14 mouse cellular contexts compared by ENCODE assay signal in the genomic region with DNA sequence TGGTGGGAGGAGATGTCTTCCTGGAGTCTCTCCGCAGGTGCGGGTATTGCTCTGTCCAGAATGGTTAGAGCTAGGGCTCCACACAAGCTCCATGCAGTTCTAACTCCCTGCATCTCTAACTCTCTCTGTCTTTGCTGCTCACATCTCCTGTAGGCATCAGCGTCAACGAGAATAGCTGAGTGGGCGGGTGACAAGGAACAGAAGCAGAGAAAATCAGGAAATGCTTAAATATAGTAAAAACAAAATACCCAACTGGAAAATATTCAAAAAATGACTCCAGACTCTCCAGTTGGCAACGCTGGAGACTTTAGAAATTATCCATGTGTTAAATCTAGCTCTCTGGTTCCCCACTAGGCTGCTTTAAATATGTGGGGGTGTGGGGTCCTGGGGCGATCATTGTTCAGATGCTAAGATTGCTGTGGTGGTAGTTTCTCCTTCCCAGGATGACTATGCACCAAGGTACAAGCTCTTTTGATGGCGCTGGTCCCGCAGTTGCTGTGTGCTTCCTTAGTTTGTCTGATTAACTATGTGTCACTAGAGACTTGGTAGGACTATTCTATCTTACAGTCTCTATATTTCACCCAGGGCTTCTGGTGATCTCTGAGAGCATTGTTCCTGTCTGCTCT. TPM values are rescaled to one million over a fixed set of nuclear protein-coding genes. Genes with fewer than 3 reads are reported as not detected.
DNase-seq lines count a peak whose midpoint lies in the region; ATAC-seq lines count a peak whose summit lies in the region.
"Had no signal": no experiment of that assay in that cellular context is flagged by ENCODE, and none has a peak within 500 bp of the region (broad histone marks: within the 10 kb centered on the region; RNA-seq: fewer than 3 reads in every experiment).

No protein-coding gene starts in this region.

- DNase-seq in frontal cortex, adult 2 months (ENCODE audit: extremely low spot score in 1 of 2, low spot score in 1 of 2), result peak; percentile 86
- peak; percentile 68 to 86 for DNase-seq in frontal cortex, postnatal 36 days (ENCODE audit: low spot score in 2 of 2)
- peak; percentile 63 to 86 for DNase-seq in left cerebral cortex, adult 9 months (ENCODE audit: low spot score in 2 of 2)
- peak; percentile 34 for DNase-seq in right cerebral cortex, postnatal 14 days
- no peak for DNase-seq in spleen, postnatal 4 days (ENCODE audit: low spot score in 2 of 2)
- DNase-seq in gastrocnemius, adult 18-20 months (ENCODE audit: low spot score), result no peak
- DNase-seq: cerebellum, postnatal 25 days; gastrocnemius, postnatal 25 days; heart, postnatal 10 days; lung, embryonic 14.5 days; thymus, postnatal 25 days had no signal

- ATAC-seq in megakaryocyte, adult 5-6 weeks (ENCODE audit: poor library complexity, severe bottlenecking), result no peak
- ATAC-seq: intestine, embryonic 15.5 days had no signal

RNA-seq across cellular contexts. Expression of a gene that starts 12.5 kb away (rescaled TPM):
- polyA plus RNA-seq in frontal cortex, adult 2 months (2012; rRNA removed), result 14.8 and 16.0 TPM in 2 replicates
- under 1 TPM; 0.43 to 0.76 TPM for total RNA-seq in gastrocnemius, adult 18-20 months (2021)
- total RNA-seq in megakaryocyte, adult 5-6 weeks (2015), result 6.0 and 8.4 TPM in 2 replicates
- 4.7 and 8.0 TPM in 2 replicates for total RNA-seq in megakaryocyte, adult 5-6 weeks (2017)

RNA-seq across cellular contexts. Expression of a gene that starts 35.7 kb away (rescaled TPM):
- polyA plus RNA-seq in frontal cortex, adult 2 months (2012; rRNA removed), result 1.0 and 1.3 TPM in 2 replicates
- total RNA-seq in gastrocnemius, adult 18-20 months (2021), result under 1 TPM; 0.52 to 0.66 TPM
- 0.54 and 0.89 TPM in 2 replicates for total RNA-seq in megakaryocyte, adult 5-6 weeks (2015)
- total RNA-seq in megakaryocyte, adult 5-6 weeks (2017), result 0.26 and 0.41 TPM in 2 replicates
- polyA plus RNA-seq: macrophage had no signal

RNA-seq across cellular contexts. Expression of a gene that starts 58.5 kb away (rescaled TPM):
- 26.5 and 27.2 TPM in 2 replicates for polyA plus RNA-seq in frontal cortex, adult 2 months (2012; rRNA removed)
- total RNA-seq in gastrocnemius, adult 18-20 months (2021), result 1 to 10 TPM; 5.6 to 6.5 TPM
- total RNA-seq in megakaryocyte, adult 5-6 weeks (2015), result 0.46 and 1.2 TPM in 2 replicates
- total RNA-seq in megakaryocyte, adult 5-6 weeks (2017), result 0.73 and 0.98 TPM in 2 replicates

Comparison
In these comparisons a context has a peak if more than half of its experiments do, and no peak if none do; other contexts are left out.
1. DNase-seq: peak in frontal cortex, adult 2 months (2 of 2), frontal cortex, postnatal 36 days (2 of 2), left cerebral cortex, adult 9 months (2 of 2) and right cerebral cortex, postnatal 14 days (single experiment); none in spleen, postnatal 4 days (0 of 2) and gastrocnemius, adult 18-20 months (single experiment).